Mouse (Mus musculus) adrenal gland, postnatal 25 days (tissue): Measurements from ENCODE around the gene Cbx8. TPM values are rescaled to one million over a fixed set of nuclear protein-coding genes. Genes with fewer than 3 reads are reported as not detected.

ENCODE experiments used
- DNase-seq: peaks from one replicate; pipeline ENCODE4 v3.0.0; 2021; ENCODE audit warnings: mixed read lengths
- total RNA-seq: library from RNA; stranded (reverse); gene quantifications from 2 replicates; pipeline ENCODE4 v1.2.3, GENCODE M21; 2021

The Cbx8 gene
- total RNA-seq, 1 experiment from 2014 or later: 13.0 TPM

DNA sequence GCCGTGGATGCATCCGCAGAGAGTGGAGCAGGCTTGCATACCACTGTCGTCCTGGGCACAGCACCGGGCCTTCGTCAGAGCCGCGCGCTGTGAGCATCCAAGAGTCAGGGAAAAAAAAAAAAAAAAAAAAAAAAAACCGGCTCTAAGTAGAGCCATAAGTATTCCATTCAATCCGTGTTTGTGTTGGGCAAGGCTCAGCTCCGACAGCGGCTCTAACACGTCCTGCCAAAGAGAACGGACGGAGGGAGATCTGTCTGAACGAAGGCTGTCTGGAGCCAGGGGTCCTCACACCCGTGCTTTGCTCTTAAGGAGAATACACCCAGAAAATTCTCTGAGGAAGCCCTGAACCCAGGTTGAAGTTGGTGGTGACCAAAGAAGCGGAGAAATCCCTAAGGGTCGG, 6.1 kb downstream of the Cbx8 start:
- DNase-seq: no peak

DNA sequence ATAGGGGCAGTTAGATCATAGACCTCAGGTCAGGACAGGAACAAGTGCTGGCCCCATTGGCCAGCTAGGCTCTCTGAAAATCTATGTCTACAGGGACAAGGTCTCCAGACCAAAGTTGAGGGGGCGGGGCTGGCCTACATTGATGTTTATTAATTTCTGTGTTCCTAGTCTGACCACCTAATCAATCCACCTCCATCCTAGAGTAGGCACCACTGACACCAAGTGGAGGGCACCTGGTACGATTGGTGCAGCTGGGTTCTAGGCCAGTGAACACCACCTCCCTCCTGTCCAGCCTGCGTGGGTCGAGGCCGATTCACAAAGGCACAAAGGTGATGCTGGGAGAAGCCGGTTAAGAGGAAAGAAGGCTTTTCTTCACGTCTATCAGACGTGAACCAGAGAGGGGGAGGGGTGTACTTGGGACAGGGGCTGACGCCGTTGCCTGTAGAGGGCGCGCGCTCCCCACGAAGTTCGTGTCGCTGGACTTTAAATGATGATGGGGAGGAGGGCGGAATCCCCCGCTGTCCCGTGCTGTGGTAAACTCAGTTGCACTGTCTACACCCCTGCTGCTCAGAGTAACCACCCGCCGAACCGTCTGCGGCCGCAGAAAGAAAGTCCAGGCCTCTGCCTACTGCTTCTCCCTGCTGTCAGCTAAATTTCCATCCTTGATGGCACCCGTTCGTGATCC, 6.8 kb downstream of the Cbx8 start:
- DNase-seq: peak; percentile 85

DNA sequence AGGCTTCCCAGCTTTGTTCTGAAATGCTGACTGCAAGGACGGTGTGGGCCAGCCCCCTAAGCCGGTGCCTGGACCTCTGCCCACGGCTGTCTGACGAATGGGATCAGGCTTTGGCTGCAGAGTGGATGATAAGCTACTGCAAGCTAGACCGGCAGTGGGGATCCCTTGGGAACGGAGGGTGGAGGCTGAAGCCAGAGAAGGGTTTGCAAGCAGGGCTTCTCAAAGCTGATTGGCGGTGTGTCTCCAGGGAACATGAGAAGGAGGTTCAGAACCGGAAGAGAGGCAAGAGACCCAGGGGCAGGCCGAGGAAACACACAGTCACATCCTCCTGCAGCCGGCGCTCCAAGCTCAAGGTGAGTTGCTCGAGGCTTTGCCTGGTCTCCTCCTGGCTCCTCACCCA, 14.6 kb downstream of the Cbx8 start:
- no peak for DNase-seq

- DNase-seq: no peak
Observed at GRCm38 (mm10) chr11:119024260-119024659, 16.5 kb downstream of the Cbx8 start.

DNA sequence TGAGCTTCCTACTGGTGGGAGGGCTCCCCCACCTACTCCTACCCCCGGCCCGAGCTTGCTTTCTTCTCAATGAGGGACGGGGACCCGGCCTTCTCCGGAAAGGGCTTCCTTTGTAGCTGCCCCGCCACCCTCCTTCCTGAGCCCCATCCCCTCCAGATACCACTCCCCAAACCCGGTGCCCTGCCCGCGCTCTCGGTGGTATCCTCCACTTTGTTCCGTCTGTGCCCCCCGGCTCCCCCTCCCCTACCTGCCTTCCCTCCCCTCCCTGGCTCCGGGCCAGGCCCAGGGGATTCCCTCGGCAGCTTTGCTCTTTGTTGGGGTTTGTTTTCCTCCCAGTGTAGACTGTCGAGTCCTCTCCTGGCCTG, 17.2 kb downstream of the Cbx8 start:
- no peak for DNase-seq

DNA sequence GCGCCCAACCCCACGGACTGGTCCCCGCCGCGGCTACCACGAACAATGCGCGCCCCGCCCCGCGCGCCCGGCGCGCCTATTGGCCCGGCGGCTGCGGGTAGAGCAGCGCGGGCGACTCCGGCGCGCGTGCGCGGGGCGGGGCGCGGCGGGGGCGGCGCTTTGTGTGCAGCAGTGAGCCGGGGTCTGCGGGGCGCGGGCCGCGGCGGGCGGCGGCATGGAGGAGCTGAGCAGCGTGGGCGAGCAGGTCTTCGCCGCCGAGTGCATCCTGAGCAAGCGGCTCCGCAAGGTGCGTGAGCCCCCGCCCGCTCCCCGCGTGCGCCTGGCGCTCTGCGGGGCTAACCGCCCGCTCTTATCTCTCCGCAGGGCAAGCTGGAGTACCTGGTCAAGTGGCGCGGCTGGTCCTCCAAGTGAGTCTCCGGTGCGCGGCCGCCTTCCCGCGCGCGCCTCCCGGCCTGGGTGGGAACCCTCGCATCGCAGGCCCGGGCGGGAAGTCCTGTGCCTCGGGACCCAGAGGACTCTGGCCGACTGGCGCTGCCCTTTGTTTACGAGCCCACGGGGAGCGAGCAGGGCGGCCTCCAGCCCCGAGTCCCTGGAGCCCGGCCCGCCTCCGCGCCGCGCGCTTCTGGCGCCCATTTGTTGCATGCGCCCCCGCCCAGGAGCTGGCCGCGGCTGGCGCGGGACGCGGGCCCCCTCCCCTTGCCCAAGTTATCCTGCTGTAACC, 17.7 kb downstream of the Cbx8 start, which contains the start of gene Cbx2:
Cbx2 (plus strand) TSS at position 68 of the 721 bp plus-strand sequence.
- DNase-seq: peak; percentile 93

DNA sequence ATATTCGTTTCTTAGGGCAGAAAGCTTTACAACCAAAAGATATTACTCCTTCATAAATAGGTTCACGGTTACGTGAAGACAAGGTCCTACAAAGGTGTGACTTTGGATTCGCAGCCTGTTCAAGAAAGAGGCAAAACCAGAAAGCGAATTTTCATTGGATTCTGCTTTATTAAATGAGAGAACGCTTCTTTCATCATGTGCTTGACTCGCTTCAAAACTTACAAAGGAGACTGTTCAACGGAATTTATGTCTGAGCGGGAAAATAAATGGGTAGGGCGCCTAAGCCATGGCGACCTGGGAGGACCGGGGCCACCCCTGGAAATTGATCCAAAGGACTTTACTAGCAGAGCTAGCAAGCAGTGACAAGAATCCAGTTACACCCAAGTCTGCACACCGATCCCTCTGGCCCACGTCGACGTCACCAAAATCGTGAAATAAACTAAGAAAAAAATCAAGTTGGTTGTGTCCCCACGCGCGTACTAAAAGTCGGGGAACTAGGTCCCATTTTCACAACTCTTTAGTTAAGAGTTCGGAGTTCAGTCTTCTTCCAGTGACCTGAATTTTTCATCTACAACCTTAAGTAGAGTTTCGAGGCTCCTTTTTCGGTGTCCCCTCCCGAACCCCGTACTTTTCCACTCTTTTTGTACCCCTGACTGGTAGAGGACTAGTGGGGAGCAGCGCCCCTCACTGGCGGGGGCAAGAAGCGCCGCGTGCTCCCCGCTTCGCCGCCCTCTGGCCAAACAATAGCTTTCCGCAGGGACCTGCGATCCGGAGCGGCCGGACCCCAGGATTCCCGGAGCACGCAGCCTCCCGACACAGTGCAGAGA, 18.5 kb downstream of the Cbx8 start:
- DNase-seq: no peak

- no peak for DNase-seq
Observed at GRCm38 (mm10) chr11:119021180-119021579, 19.6 kb downstream of the Cbx8 start.

DNA sequence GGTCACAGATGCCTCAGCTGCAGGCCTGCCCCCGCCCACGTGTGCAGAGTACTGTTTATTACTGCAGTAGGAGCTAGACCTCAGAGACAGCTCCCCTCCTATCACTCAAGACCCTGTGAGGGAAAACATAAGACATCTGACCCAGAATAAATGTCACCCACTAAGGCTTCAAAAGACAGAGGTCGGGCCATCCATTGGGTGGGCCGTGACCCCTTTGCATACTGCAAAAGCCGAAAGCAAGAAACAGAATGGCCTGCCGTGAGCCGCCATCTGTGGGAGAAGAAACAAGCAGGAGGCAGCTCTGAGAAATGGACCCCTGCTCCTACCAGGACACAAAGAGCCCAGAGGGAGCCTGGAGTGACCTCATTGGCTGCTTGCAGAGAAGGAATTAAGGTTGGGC, 23.3 kb downstream of the Cbx8 start:
- DNase-seq: no peak

DNA sequence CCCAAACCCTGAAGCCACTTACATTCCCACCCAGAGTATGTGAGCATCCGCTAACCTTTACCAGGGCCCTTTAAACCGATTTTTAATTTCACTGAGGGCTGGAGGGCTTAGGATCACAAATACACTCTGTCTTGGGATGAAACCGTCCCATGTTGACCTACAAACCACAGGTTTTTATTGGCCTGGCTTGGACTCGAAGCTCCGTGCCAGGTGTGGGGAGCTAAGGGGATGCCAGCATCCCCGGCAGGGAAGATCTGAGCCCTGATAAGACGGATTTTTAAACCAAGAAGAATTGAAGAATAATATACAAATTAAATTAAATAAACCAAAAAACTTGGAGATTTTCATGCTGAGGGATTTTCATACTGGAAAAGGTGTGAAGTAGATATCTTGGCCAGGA, 26.3 kb downstream of the Cbx8 start:
- DNase-seq: no peak

DNA sequence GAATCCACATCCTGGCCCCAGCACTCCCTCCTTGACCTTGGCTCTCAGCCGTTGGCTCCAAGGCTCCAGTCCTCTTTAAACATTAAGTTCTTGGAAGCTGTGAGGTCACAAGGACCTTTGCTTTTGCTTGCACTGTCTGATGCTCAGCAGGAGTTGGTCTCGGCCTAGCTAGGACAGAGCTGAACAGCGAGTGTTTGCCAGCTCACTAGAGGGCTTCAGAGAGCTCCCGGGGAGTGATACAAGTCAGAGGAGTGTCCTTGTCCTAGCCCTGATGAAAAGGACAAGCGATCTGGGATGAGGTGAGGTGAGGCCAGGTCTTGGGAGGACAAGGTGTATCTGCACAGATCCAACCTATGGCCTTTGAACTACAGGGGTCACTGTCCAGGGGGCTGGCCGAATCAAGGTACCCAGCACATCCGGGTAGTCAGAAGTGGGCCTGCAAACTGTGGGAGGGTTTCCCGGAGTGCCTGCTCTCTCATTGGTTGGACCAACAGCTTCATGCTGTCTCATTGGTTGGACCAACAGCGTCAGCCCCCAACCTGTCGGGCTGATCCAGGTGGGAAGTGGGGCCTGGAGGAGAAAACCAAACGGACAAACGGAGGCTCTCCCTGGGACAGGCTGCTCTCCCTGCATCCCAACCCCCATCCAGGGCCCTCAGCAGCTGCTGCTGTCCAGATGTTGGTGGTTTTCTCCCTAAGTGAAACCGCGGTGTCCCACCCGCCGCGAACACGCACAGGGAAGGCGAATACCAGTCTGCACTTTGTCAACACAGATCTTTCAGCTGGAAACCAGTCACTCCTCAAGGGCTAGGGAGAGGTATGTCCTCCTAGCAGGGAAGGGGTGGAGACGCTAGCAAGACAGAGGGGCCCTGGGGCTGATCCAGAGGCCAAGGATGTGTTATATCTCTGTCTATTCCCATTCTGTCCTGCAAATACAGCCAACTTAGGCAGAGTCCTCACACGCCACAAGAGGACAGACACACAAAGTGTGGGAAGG, 33.0 kb downstream of the Cbx8 start:
- DNase-seq: peak; percentile 24

DNA sequence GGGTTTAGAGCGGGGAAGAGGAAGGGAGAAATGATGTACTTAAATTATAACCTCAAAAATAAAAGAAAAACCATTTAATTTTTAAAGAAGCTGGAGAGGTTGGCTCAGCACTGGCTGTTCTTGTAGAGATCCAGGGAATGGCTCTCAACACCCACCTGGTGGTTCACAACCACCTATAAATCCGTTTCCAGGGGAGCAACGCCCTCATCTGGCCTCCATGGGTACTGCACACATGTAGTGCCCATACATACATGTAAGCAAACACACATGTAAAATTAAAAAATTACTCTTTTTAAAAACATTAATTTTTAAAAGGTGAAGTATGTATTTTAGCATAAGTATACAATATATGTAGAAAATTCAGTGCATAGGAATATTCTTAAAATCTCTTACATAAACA, 34.3 kb downstream of the Cbx8 start:
- DNase-seq: no peak

DNA sequence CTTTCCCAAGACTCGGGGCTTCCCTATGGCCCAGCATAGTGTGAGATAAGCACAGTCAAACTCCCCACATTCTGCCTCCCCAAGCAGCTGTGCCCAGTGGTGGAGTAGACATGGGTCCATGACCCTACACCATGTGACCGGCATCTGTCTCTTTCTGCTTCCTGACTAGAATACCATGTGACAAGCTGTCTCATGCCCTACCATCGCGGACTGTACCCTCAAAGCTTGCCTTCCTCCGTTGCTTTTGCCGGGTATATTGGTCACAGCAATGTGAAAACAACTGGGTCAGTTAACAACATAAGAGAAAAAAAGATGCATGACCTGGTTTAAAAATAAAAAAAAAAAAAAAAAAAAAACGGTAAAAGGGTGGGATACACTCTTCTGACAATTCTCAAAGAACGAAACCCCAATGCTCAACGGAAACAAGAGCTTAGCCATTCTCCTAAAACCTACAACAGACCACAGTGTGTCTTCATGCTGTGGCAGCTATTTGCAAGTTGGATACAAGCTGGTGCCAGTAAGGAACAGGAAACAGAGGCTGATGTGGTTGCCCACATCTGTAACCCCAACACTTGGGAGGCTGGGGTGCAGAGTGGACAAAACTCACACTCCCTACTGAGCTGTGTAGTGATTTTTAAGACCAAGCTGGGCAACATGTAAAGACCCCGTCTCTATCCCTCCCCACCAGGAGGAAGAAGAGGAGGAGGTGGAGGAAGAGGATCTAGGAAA, 35.1 kb downstream of the Cbx8 start:
- DNase-seq: no peak

GRCm38 (mm10) chr11:119001493-119002128, 39.2 kb downstream of the Cbx8 start:
- no peak for DNase-seq

GRCm38 (mm10) chr11:119000877-119001276, 39.9 kb downstream of the Cbx8 start:
- DNase-seq: no peak

DNA sequence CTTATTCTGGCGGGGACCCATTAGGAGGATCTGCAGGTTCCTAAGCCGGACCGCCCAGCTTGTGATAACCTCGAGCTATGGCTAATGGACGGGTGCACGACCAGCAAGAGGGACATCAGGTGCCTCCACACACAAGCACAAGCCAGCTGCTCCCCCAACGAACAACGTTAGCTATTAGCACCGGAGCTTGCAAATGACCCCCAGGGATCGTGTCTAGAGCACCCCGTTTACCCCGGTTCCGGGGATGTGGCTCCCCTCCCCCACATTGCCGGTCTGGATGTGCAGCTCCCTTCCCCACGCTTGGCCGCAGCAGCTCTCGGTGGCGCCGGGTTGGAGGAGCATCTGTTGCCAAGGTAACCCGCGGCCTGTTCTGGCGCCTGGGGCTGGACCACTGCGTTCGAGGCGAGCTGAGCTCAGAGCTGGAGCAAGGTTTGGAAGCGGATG, 41.4 kb downstream of the Cbx8 start:
- no peak for DNase-seq

- peak; percentile 75 for DNase-seq
Observed at GRCm38 (mm10) chr11:118998540-118999265, 42.1 kb downstream of the Cbx8 start.

DNA sequence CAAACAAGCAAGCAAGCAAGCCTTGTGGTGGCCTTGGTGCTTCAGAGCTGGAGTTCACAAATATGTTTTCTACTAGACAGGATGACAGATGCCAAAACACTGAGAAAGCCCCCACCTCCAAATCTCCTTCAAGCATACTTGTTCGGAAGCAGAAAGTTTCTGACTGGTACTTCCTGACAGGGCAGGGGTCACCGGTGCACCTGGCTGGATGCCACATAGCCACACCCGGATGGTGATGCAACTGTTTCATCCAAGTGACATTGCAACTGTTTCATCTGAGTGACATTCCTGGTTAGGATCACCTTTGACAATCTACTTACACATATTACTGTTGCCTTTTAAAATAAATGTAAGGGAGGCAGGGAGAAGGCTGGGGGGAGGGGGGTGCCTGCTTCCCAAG, 43.6 kb downstream of the Cbx8 start:
- no peak for DNase-seq

GRCm38 (mm10) chr11:118995448-118995847, 45.3 kb downstream of the Cbx8 start:
- DNase-seq: no peak

DNA sequence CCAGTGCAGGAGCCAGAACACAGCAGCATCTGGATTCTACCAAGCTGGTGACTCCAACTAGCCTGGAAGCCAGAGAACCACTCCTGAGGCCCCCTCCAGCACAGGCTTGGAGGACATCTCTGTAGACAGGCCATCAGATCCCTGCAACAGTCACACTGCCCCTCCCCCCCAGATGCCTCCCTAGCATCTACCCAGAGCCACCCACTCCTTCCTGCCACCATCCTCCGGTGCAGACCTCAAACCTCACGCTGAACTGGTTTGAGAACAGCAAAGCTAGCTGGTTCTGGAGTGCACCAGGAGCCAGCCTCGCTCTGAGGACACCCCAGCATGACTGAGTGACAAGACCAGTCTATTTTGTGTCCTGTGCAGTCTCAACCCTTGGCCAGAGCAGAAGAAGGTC, 48.0 kb downstream of the Cbx8 start:
- DNase-seq: no peak
